Mouse (Mus musculus): ENCODE data around the gene Gm10945. TPM values are rescaled to one million over a fixed set of nuclear protein-coding genes. Genes with fewer than 3 reads are reported as not detected.

Gene Gm10945
- polyA plus RNA-seq, 1 experiment from 2014 or later = not detected

DNA sequence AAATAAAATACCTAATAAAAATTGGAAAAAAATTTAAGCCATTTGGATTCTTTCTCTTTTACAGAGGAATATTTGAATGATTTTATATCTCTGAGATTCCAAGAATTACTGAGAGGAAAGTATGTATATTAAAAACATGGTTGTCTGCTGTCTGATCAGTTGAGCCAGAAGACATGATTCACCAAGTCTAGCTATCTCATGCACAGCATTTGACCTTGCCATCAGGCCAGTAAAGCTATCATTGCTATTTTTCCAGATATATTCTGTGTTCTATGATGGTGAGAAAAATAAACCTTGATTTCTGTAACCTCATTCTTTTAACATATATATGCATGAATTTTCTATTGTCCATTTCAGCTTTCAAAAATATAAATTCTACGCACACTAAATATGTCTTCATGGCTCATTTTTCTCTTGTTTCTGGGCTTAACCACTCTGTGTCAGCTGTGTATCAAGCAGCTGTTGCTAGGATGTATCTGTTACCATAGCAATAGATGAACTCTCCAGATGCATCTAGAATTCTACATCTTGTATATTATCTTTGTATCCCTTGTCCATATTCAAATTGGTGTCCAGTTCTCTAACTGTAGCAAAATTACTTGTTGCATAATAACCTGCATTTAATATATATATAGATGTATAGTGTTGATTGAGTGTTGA is 56.2 kb downstream of the Gm10945 start:
- no peak overlapping the region for H3K9ac ChIP-seq (ENCODE audit: low read depth, low read length)
- H3K27me3 ChIP-seq (replicated peaks; ENCODE audit: control insufficient read depth, insufficient read depth, low read length) = no peaks in the 10 kb centered on the region
- H3K36me3 ChIP-seq (ENCODE audit: control insufficient read depth, insufficient read depth, low read length) = no peaks in the 10 kb centered on the region
- no peak overlapping the region for H3K27ac ChIP-seq (ENCODE audit: low read depth, low read length)
- no peak overlapping the region for H3K4me2 ChIP-seq
- 90% methylated on average over 1 of the region's 1 CpGs for WGBS
- no peak for ATAC-seq (replicated peaks; ENCODE audit: low FRiP score)
- no peaks in the 10 kb centered on the region for H3K4me1 ChIP-seq (replicated peaks; ENCODE audit: control insufficient read depth, insufficient read depth, low read length)
- no peak for DNase-seq (ENCODE audit: low spot score)
- no peaks in the 10 kb centered on the region for H3K9me3 ChIP-seq (ENCODE audit: control insufficient read depth, low read length)
- no peak overlapping the region for H3K4me3 ChIP-seq (ENCODE audit: low read depth, low read length)

DNA sequence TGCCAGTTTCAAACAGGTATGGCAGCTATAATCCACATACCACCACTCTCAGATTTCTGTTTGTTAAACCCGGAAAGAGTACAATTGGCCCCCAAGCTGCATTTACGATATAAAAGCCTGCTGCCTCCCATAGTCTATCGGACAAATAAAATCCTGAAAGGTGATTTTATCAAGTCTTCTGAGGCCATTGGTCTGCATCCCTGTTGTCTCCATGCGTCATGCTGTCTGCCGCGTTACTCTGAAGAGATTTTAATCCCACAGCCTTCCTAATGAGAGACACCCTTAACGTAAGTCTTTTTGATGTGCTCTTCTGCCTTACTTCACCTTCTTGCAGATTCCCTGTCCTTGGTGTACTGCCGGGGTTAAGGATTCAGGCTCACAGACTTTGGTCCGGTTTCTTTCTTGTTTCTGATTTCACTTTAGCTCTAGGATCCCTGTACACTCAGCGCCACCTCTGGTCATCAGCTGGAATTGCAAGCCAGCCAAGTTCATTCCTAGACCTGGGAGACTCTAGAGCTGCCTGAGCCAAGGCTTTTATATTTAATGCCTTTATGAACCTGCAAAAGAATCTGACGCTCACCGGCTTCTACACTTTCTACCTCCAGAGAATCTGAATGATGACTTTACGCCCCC is 67.2 kb downstream of the Gm10945 start:
- H3K4me1 ChIP-seq (replicated peaks; ENCODE audit: control insufficient read depth, insufficient read depth, low read length) = no peaks in the 10 kb centered on the region
- no peak overlapping the region for H3K4me3 ChIP-seq (ENCODE audit: low read depth, low read length)
- no peaks in the 10 kb centered on the region for H3K27me3 ChIP-seq (replicated peaks; ENCODE audit: control insufficient read depth, insufficient read depth, low read length)
- no peak overlapping the region for H3K27ac ChIP-seq (ENCODE audit: low read depth, low read length)
- DNase-seq (ENCODE audit: low spot score) (no peak), ATAC-seq (replicated peaks; ENCODE audit: low FRiP score) (no peak)
- H3K36me3 ChIP-seq (ENCODE audit: control insufficient read depth, insufficient read depth, low read length) = no peaks in the 10 kb centered on the region
- H3K9ac ChIP-seq (ENCODE audit: low read depth, low read length) = no peak overlapping the region
- H3K4me2 ChIP-seq = no peak overlapping the region
- H3K9me3 ChIP-seq (ENCODE audit: control insufficient read depth, low read length) = no peaks in the 10 kb centered on the region
- WGBS = 55% methylated on average over 13 of the region's 13 CpGs

Other genes with a start within 250 kb of the Gm10945 start
- 0.08 TPM in 1 of 2 replicates, not detected in the other for gene Oprm1, start 3.3 kb downstream of the Gm10945 start, polyA plus RNA-seq (2014; fragmentation: Nextera tagmentation; extraction: Ambion mirVana)